Mouse (Mus musculus) limb, embryonic 12.5 days (tissue): Measurements from ENCODE around the gene Dkk3. TPM values are rescaled to one million over a fixed set of nuclear protein-coding genes. Genes with fewer than 3 reads are reported as not detected.
"Not testable (repeated sequence)": the region's sequence is repeated elsewhere in the genome, so short reads cannot be mapped to it uniquely, and the experiment has no call there.

ENCODE experiments used
- ATAC-seq: fragments of 200-750 bp; cut with Nextera tagmentation; 2 replicates; pipeline ENCODE4 v1.8.0; 2017; ENCODE audit warnings: low read depth, moderate TSS enrichment; ENCODE audit not compliant: insufficient number of reproducible peaks, insufficient read depth, low FRiP score, low TSS enrichment
- H3K27ac ChIP-seq: fragments of 300-500 bp; sonication (generic); 2 replicates; pipeline ENCODE4 v1.5.1; 2016; ENCODE audit warnings: mild to moderate bottlenecking, moderate library complexity
- H3K27me3 ChIP-seq: fragments of 300-500 bp; sonication (generic); 2 replicates; pipeline ENCODE4 v1.6.1; 2016; ENCODE audit warnings: mild to moderate bottlenecking, moderate library complexity
- H3K36me3 ChIP-seq: fragments of 300-500 bp; sonication (generic); 2 replicates; pipeline ENCODE4 v1.6.1; 2016; ENCODE audit warnings: mild to moderate bottlenecking, moderate library complexity
- H3K4me1 ChIP-seq: fragments of 300-500 bp; sonication (generic); replicated peaks from 2 replicates; pipeline ENCODE4 v1.6.1; 2016
- H3K4me2 ChIP-seq: fragments of 300-500 bp; sonication (generic); 2 replicates; pipeline ENCODE4 v1.6.1; 2016; ENCODE audit warnings: mild to moderate bottlenecking, moderate library complexity
- H3K4me3 ChIP-seq: fragments of 300-500 bp; sonication (generic); replicated peaks from 2 replicates; pipeline ENCODE4 v1.5.1; 2016; ENCODE audit warnings: mild to moderate bottlenecking
- H3K9ac ChIP-seq: fragments of 300-500 bp; sonication (generic); replicated peaks from 2 replicates; pipeline ENCODE4 v1.6.1; 2016; ENCODE audit warnings: mild to moderate bottlenecking, moderate library complexity
- H3K9me3 ChIP-seq: fragments of 300-500 bp; sonication (generic); 2 replicates; pipeline ENCODE4 v1.6.1; 2016; ENCODE audit warnings: mild to moderate bottlenecking, moderate library complexity
- WGBS: fragments of 180-500 bp; shearing (Covaris S2); methylation state at CpG from one replicate; pipeline ENCODE4 v1.1.7; 2016; 5-methylcytosine and 5-hydroxymethylcytosine counted together
- polyA plus RNA-seq: library from polyadenylated mRNA; unstranded; fragments of >200 nt; fragmentation: Nextera tagmentation; extraction: Ambion mirVana; gene quantifications from 2 replicates; pipeline ENCODE4 v1.2.1, GENCODE M21; 2016

The Dkk3 gene
- polyA plus RNA-seq, 1 experiment from 2014 or later: 14.1 TPM

DNA sequence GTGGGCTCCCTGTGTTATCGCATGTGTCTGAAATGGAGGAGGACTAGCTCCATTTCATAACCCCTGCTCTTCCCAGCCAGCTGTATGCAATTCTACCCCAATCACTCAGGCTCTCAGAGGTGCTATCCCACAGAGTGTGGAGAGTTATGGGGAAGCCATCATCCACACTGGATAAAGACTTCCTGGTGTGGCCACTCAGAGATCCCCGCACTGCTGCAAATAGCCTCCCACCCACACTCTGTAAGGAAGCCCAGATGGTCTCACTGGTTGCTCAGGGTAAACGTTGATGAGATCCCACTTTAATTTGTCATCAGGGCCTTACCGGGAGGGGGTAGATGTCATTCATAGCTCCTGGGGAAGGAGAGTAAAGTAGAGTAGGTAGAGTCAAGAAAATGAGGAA lies 6.7 kb upstream of the Dkk3 start:
- Histone ChIP-seq H3K4me2 (no peak overlapping the region), H3K36me3 (no peaks in the 10 kb centered on the region), H3K27ac (no peak overlapping the region), H3K4me3 (no peak overlapping the region), H3K4me1 (peaks cover 7% of the 10 kb centered on the region), H3K27me3 (0 out of 2 replicates have a peak, but pooled peaks cover 3% of the 10 kb centered on the region), H3K9me3 (no peaks in the 10 kb centered on the region), H3K9ac (no peak overlapping the region)
- 70% methylated on average over 4 of the region's 4 CpGs for WGBS
- ATAC-seq: no peak

DNA sequence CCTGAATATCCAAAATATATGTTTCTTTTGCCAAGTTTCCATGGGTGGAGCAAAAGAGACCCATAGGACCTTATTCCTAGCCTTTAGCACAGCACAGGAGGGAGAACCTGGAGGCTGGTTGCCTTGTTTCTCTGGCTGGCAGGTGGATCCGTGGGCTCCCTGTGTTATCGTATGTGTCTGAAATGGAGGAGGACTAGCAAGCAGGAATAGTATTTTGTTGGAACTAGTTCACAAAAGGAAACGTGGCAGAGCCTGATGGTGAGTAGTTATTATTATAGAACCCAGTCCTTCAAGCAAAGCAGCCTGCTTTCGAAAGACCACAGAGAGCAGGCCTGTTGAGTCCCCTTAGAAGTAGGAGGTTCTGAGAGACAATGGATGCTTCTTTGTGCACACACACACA lies 6.2 kb upstream of the Dkk3 start:
- H3K4me3 ChIP-seq, H3K9me3 ChIP-seq, H3K9ac ChIP-seq, H3K27ac ChIP-seq, H3K4me1 ChIP-seq, H3K4me2 ChIP-seq, H3K36me3 ChIP-seq, H3K27me3 ChIP-seq, ATAC-seq: not testable (repeated sequence)
- 90% methylated on average over 4 of the region's 4 CpGs for WGBS

DNA sequence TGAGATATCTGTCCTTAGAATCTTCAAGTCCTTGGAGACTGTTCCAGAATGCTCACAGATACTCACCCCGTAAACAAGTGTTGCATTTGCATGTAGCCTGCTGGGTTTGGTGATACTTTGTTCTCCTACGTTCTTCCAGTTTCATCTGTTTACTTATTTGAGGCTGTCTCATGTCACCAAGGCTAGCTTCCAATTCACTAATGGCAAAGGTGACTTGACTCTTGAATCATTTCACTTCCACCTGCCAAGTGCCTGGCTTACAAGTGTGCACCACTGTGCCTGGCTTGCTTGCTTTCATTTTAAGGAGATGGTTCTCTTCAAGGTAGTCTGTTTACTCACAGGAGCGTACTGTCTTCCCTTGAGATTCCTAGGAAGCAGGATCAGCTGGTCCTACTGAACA lies 5.6 kb upstream of the Dkk3 start:
- no peak for ATAC-seq
- WGBS: 85% methylated on average over 3 of the region's 3 CpGs
- Histone ChIP-seq H3K9ac (no peak overlapping the region), H3K27ac (no peak overlapping the region), H3K27me3 (0 out of 2 replicates have a peak, but pooled peaks cover 4% of the 10 kb centered on the region), H3K4me2 (no peak overlapping the region), H3K9me3 (no peaks in the 10 kb centered on the region), H3K4me3 (no peak overlapping the region), H3K36me3 (no peaks in the 10 kb centered on the region), H3K4me1 (no peaks in the 10 kb centered on the region)

DNA sequence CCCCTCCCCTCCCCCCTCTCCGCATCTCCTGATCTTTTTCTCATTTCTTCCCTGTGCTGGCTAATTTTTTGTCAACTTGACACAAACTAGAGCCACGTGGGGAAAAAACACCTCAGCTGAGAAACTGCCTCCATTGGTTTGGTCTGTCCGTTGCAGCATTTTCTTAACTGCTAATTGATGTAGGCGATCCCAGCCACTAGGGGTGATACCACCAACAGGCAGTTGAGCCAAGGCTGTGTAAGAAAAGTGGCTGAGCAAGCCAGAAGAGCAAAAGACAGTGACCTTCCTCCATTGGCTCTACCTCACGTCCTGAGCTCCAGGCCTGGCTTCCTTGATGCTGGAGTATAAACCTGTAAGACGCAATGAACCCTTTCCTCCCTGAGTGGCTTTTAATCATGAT lies 978 bp upstream of the Dkk3 start:
- no peaks in the 10 kb centered on the region for H3K36me3 ChIP-seq
- no peak overlapping the region for H3K27ac ChIP-seq
- no peak overlapping the region for H3K4me3 ChIP-seq
- ATAC-seq: no peak
- H3K4me2 ChIP-seq: no peak overlapping the region
- H3K27me3 ChIP-seq: peaks cover 21% of the 10 kb centered on the region; the same call in 1 of the 2 replicates
- no peak overlapping the region for H3K9ac ChIP-seq
- H3K9me3 ChIP-seq: no peaks in the 10 kb centered on the region
- 33% methylated on average over 6 of the region's 6 CpGs for WGBS
- peaks cover 23% of the 10 kb centered on the region for H3K4me1 ChIP-seq

DNA sequence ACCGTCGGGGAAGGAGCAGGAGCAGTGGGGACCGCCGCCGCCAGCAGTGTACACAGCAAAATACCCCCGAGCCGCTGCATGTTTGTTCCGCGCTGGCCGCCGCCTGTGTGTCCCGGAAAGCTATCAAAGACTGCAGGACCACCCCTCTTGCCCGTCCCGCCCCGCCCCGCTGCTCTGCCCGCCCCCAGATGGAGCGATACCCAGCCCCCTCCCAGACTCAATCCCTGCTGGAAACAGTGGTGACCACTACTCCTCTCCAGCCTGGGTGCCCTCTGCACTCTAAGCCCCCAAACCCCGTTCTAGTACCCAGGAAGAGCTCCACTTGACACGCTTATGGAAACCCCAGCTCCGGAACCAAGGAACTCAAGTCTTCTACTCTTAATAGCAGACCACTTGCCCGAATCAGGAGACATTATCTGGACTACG lies 528 bp downstream of the Dkk3 start:
- Histone ChIP-seq H3K4me2 (peak overlapping the region; percentile 70), H3K4me3 (peak overlapping the region; percentile 59), H3K9me3 (no peaks in the 10 kb centered on the region), H3K27me3 (peaks cover 21% of the 10 kb centered on the region; the same call in 1 of the 2 replicates), H3K27ac (no peak overlapping the region), H3K36me3 (no peaks in the 10 kb centered on the region), H3K9ac (peak overlapping the region; percentile 74), H3K4me1 (peaks cover 34% of the 10 kb centered on the region)
- WGBS: under 1% methylated on average over 23 of the region's 23 CpGs
- peak; percentile 41 for ATAC-seq

DNA sequence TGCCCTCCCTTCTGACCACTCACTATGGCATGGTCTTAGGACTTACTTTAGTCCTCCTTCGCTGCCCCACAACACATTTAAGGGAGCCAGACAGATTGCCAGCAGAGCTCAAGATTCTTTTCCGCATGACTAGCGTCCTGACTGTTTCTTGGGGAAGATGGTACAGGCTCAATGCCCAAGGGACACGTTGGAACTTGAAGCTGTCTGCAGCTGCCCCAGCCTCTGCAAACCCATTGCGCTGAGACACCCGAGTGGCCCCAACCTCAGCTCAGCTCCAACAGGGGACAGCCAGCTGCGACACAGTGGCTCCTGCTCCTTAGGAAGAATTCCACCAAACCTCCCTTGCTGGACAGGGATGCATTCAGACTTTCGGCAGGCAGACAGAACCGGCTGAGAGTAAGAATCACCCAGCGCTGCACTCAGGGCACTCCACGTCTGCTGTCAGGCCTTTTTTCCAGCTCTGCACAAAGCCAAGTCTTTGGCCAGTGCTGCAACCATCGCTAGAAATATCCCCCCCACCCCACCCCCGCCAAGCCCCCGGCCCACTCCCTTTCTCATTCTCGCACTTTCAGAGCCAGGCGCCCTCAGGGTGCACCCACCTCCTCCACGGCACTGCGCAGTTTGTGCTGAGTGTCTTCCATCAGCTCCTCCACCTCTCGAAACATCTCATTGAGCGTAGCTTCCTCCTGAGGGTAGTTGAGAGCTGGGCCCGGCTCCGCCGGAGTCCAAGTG lies 1.1 kb downstream of the Dkk3 start:
- H3K36me3 ChIP-seq: no peaks in the 10 kb centered on the region
- H3K27me3 ChIP-seq: peaks cover 21% of the 10 kb centered on the region; the same call in 1 of the 2 replicates
- 0 out of 2 replicates have a peak overlapping the region, but pooled peaks have one; percentile 12 for H3K27ac ChIP-seq
- H3K9me3 ChIP-seq: no peaks in the 10 kb centered on the region
- peak overlapping the region; percentile 74 for H3K9ac ChIP-seq
- peak overlapping the region; percentile 59 for H3K4me3 ChIP-seq
- peaks cover 34% of the 10 kb centered on the region for H3K4me1 ChIP-seq
- peak; percentile 16 for ATAC-seq
- 12% methylated on average over 23 of the region's 23 CpGs for WGBS
- H3K4me2 ChIP-seq: peak overlapping the region; percentile 70

DNA sequence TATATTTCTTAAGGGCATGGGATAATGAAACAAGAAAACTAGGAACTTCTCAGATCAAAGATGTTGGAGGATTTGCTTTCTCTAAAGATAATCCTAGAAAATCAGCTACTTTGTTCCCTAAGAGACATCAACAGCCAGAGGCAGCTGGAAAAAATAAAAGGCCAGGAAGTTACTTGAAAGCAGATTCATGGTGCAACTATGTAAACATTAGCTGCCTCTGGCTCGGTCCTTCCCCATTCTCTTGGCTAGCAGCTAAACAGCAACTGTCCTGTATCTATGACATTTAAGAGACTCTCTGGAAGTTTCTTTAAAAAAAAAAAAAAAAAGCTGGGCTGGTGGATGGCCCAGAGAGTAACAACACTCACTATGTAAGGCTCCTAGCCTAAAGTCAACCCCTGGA lies 3.7 kb downstream of the Dkk3 start:
- no peak overlapping the region for H3K4me2 ChIP-seq
- H3K4me1 ChIP-seq: peaks cover 34% of the 10 kb centered on the region

DNA sequence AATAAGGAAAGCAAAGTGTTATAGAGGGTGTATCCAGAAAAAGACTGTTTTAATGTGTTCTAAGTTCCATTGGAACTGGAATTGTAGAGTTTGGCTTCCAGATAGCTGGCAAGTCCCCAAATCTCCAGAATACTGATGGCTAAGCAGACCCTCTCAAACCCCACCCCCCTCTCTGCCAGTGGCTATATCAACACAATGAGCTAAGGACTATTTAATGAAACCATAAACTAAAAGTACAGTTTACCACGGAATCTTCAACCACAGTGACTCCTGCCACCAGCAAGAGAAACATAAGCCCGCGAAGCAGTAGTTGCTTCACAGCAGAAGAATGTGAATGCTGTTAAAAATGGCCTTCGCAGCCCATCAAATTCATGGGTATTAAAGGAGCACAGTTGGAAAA lies 4.4 kb downstream of the Dkk3 start:
- peaks cover 17% of the 10 kb centered on the region; the same call in 1 of the 2 replicates for H3K27me3 ChIP-seq
- ATAC-seq: no peak
- no peak overlapping the region for H3K27ac ChIP-seq
- no peaks in the 10 kb centered on the region for H3K9me3 ChIP-seq
- H3K36me3 ChIP-seq: peaks cover 4% of the 10 kb centered on the region; the same call in 1 of the 2 replicates
- H3K4me3 ChIP-seq: no peak overlapping the region
- 64% methylated on average over 4 of the region's 4 CpGs for WGBS
- no peak overlapping the region for H3K4me2 ChIP-seq
- no peak overlapping the region for H3K9ac ChIP-seq
- H3K4me1 ChIP-seq: peaks cover 34% of the 10 kb centered on the region

More for the DNA sequence above, 3.7 kb downstream of the Dkk3 start:
- 11% methylated on average over 1 of the region's 1 CpGs for WGBS
- Histone ChIP-seq H3K36me3 (peaks cover 3% of the 10 kb centered on the region; the same call in 1 of the 2 replicates), H3K27me3 (peaks cover 17% of the 10 kb centered on the region; the same call in 1 of the 2 replicates), H3K4me3 (no peak overlapping the region), H3K27ac (no peak overlapping the region), H3K9ac (no peak overlapping the region), H3K9me3 (no peaks in the 10 kb centered on the region)
- no peak for ATAC-seq

DNA sequence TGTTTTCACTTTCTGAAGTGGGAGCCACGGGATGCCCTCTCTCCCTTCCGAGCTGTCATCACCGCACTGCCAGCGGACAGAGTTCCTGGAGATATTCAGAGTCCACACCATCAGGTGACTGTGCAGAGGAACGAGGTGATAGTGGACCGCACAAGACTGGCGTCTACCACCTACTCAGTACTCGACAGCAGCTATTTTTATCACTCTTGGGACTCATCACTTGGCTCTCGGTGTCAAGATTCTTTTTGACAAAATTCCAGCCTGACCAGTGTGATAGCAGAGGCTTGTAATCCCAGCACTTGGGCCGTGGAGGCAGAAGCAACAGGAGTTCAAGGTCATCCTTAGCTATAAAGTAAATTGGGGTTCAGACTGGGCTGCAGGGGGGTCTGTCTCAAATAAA lies 9.7 kb downstream of the Dkk3 start:
- ATAC-seq: no peak

DNA sequence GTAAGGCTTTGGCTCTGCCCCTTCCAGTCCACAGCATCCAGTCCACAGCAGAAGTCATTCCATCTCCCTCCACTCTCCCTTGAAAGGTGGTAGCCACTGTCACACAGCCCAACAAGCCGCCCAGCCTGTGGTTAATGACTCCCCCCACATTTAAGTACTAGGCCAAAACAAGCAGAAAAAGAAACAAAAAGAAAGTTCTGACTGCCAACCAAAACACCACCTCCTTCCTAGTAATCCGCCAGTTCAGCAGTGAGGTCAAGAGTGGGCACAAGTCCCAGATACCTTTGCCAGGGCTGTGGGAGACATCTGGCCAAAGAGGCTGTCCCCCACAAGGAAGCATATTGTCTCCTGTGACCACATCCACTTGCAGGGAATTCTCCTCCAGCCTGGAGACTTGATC lies 10.9 kb downstream of the Dkk3 start:
- whole genome bisulfite sequencing: 80% methylated on average over 2 of the region's 2 CpGs
- H3K27me3 ChIP-seq: no peaks in the 10 kb centered on the region
- H3K9me3 ChIP-seq: no peaks in the 10 kb centered on the region
- H3K9ac ChIP-seq: no peak overlapping the region
- peaks cover 4% of the 10 kb centered on the region; the same call in 1 of the 2 replicates for H3K36me3 ChIP-seq
- no peak overlapping the region for H3K4me3 ChIP-seq
- peaks cover 25% of the 10 kb centered on the region for H3K4me1 ChIP-seq
- H3K27ac ChIP-seq: no peak overlapping the region
- ATAC-seq: no peak
- H3K4me2 ChIP-seq: no peak overlapping the region

More for the DNA sequence above, 9.7 kb downstream of the Dkk3 start:
- Histone ChIP-seq H3K36me3 (peaks cover 4% of the 10 kb centered on the region; the same call in 1 of the 2 replicates), H3K27ac (no peak overlapping the region), H3K9ac (no peak overlapping the region), H3K4me2 (no peak overlapping the region), H3K4me1 (peaks cover 19% of the 10 kb centered on the region), H3K9me3 (no peaks in the 10 kb centered on the region), H3K4me3 (no peak overlapping the region), H3K27me3 (no peaks in the 10 kb centered on the region)
- WGBS: 85% methylated on average over 10 of the region's 10 CpGs

DNA sequence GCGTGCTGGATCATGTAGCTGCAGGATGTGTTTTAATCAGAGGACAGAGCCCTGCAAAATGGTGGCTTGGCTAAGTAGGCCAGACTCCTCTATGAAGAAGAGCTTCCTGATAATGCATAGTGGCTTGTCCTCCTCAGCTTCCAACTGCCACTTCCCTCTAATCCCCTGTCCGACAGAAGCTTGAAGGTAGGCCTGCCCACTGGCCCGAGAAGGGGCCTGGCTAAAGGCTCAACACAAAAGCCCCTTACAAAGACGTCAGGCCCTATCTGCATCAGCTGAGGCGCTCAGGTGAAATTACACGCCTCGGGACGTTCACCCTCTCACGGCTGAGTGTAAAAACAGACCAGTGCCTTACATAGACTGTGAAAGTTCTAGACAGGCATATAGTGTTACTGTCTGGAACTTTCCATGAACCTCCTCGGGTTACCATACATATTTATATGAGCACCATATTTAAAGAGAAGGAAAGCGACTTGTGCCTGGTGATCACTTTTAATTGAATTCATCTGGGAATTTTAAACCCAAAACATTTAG lies 14.1 kb downstream of the Dkk3 start:
- H3K9me3 ChIP-seq: no peaks in the 10 kb centered on the region
- no peak overlapping the region for H3K4me2 ChIP-seq
- ATAC-seq: peak; percentile 58; the same call in 1 of the 2 replicates
- H3K4me1 ChIP-seq: peaks cover 30% of the 10 kb centered on the region
- H3K27ac ChIP-seq: peak overlapping the region; percentile 86
- no peak overlapping the region for H3K9ac ChIP-seq
- H3K27me3 ChIP-seq: no peaks in the 10 kb centered on the region
- no peaks in the 10 kb centered on the region for H3K36me3 ChIP-seq
- 33% methylated on average over 11 of the region's 11 CpGs for WGBS
- no peak overlapping the region for H3K4me3 ChIP-seq
